In genomic region chr17:34075271-34075670, GRCm38 (mm10) we compare ENCODE assay signal across 9 mouse cellular contexts. TPM values are rescaled to one million over a fixed set of nuclear protein-coding genes. Genes with fewer than 3 reads are reported as not detected.
DNase-seq lines count a peak whose midpoint lies in the region; ATAC-seq and TF ChIP-seq lines count a peak whose summit lies in the region.
"Had no signal": no experiment of that assay in that cellular context is flagged by ENCODE, and none has a peak within 500 bp of the region (broad histone marks: within the 10 kb centered on the region; RNA-seq: fewer than 3 reads in every experiment).

No protein-coding gene starts in this region.

- TF ChIP-seq POLR2A in CH12.LX (IDR thresholded peaks at IDR 0.05; ENCODE audit: low read depth, low read length), result no peak
- no peak for TF ChIP-seq POLR2A in brain, embryonic 14.5 days (IDR thresholded peaks at IDR 0.05; ENCODE audit: borderline replicate concordance, extremely low read depth, insufficient read depth, insufficient read length, poor library complexity, severe bottlenecking)
- TF ChIP-seq POLR2A in thymus, adult 2 months (IDR thresholded peaks at IDR 0.05; ENCODE audit: control insufficient read depth, extremely low read depth, insufficient read depth, low read length, poor library complexity), result no peak

- no peak overlapping the region for H3K9ac ChIP-seq in heart, embryonic 12.5 days
- no peak overlapping the region for H3K9ac ChIP-seq in CH12.LX (ENCODE audit: insufficient read depth, low read depth)
- H3K9ac ChIP-seq in midbrain, postnatal 0 days (replicated peaks; ENCODE audit: low read length, poor library complexity, severe bottlenecking), result no peak overlapping the region
- H3K9ac ChIP-seq: limb, embryonic 15.5 days had no signal

- peak; percentile 59 to 79; a peak in 3 of 4 replicates for TF ChIP-seq CTCF in CH12.LX (conservative IDR thresholded peaks at IDR 0.05 in 1 of 2, IDR thresholded peaks at IDR 0.05 in 1 of 2; ENCODE audit: low read depth in 2 of 2, low read length in 2 of 2)
- TF ChIP-seq CTCF in brain, embryonic 14.5 days (IDR thresholded peaks at IDR 0.05; ENCODE audit: borderline replicate concordance, extremely low read depth, insufficient read depth, insufficient read length), result peak; percentile 55; the same call in 1 of the 2 replicates
- peak; percentile 76 for TF ChIP-seq CTCF in midbrain, postnatal 0 days (IDR thresholded peaks at IDR 0.05)
- no peak for TF ChIP-seq CTCF in thymus, adult 2 months (IDR thresholded peaks at IDR 0.05; ENCODE audit: borderline replicate concordance, control insufficient read depth, extremely low read depth, insufficient read depth, low read length, poor library complexity)

- no peak for TF ChIP-seq EP300 in CH12.LX (IDR thresholded peaks at IDR 0.05; ENCODE audit: low read length)

- ATAC-seq in heart, embryonic 12.5 days (ENCODE audit: insufficient number of reproducible peaks, low FRiP score), result no peak
- ATAC-seq in midbrain, postnatal 0 days (ENCODE audit: low FRiP score), result no peak

- no peaks in the 10 kb centered on the region for H3K9me3 ChIP-seq in heart, embryonic 12.5 days (replicated peaks)
- H3K9me3 ChIP-seq in CH12.LX (replicated peaks; ENCODE audit: low read length), result no peaks in the 10 kb centered on the region
- H3K9me3 ChIP-seq in midbrain, postnatal 0 days (ENCODE audit: low read length), result no peaks in the 10 kb centered on the region
- H3K9me3 ChIP-seq: limb, embryonic 15.5 days had no signal

- H3K4me1 ChIP-seq in heart, embryonic 12.5 days (replicated peaks), result peaks cover 7% of the 10 kb centered on the region; the same call in 1 of the 2 replicates
- H3K4me1 ChIP-seq in CH12.LX (ENCODE audit: control insufficient read depth in 1 of 2, insufficient read depth in 2 of 2), result peaks cover 3 to 28% of the 10 kb centered on the region in 2 experiments; a peak in 3 of 4 replicates
- H3K4me1 ChIP-seq in midbrain, postnatal 0 days (ENCODE audit: insufficient read depth, low read length), result no peaks in the 10 kb centered on the region; the same call in 1 of the 2 replicates
- peaks cover 7% of the 10 kb centered on the region for H3K4me1 ChIP-seq in thymus, adult 2 months (replicated peaks; ENCODE audit: control insufficient read depth, insufficient read depth, low read length)

- no peak overlapping the region for H3K4me3 ChIP-seq in heart, embryonic 12.5 days
- no peak overlapping the region for H3K4me3 ChIP-seq in CH12.LX (replicated peaks in 1 of 3; ENCODE audit: low read depth in 2 of 3, low read length in 2 of 3, poor library complexity in 1 of 3)
- H3K4me3 ChIP-seq in midbrain, postnatal 0 days (ENCODE audit: low read depth, low read length), result no peak overlapping the region
- H3K4me3 ChIP-seq in thymus, adult 2 months (ENCODE audit: control insufficient read depth, insufficient read depth, low read length), result no peak overlapping the region
- H3K4me3 ChIP-seq: limb, embryonic 15.5 days had no signal

- H3K79me2 ChIP-seq in CH12.LX (replicated peaks; ENCODE audit: control insufficient read depth, extremely low read depth, insufficient read depth, poor library complexity, severe bottlenecking), result no peaks in the 10 kb centered on the region

- H3K36me3 ChIP-seq in heart, embryonic 12.5 days, result no peaks in the 10 kb centered on the region
- H3K36me3 ChIP-seq in CH12.LX (replicated peaks in 1 of 2; ENCODE audit: control insufficient read depth in 1 of 2, insufficient read depth in 1 of 2, low read length in 1 of 2), result peaks cover 0 to 4% of the 10 kb centered on the region in 2 experiments
- no peaks in the 10 kb centered on the region for H3K36me3 ChIP-seq in midbrain, postnatal 0 days (ENCODE audit: insufficient read depth, low read length)
- H3K36me3 ChIP-seq in thymus, adult 2 months (ENCODE audit: control insufficient read depth, insufficient read depth, low read length), result no peaks in the 10 kb centered on the region
- H3K36me3 ChIP-seq: limb, embryonic 15.5 days had no signal

- TF ChIP-seq RAD21 in CH12.LX (IDR thresholded peaks at IDR 0.05; ENCODE audit: low read depth, low read length), result peak; percentile 45

- 37% methylated on average over 7 of the region's 7 CpGs for WGBS in heart, embryonic 12.5 days
- 46% methylated on average over 7 of the region's 7 CpGs for WGBS in midbrain, postnatal 0 days
- 20% methylated on average over 7 of the region's 7 CpGs for WGBS in thymus, adult 2 months

- dilution Hi-C loops in CH12.LX (cut with MboI; ENCODE audit: extremely low pct_ligation_motif_present, extremely low pct_unique_long_range_greater_than_20kb, low sequenced_read_pairs), result no loop called here

- in situ Hi-C loops in CH12.LX (cut with MboI; ENCODE audit: low pct_ligation_motif_present, low pct_unique_long_range_greater_than_20kb, low sequenced_read_pairs), result no loop called here

- H3K27me3 ChIP-seq in heart, embryonic 12.5 days (replicated peaks), result peaks cover 36% of the 10 kb centered on the region
- H3K27me3 ChIP-seq in CH12.LX (replicated peaks), result peaks cover 4% of the 10 kb centered on the region
- no peaks in the 10 kb centered on the region for H3K27me3 ChIP-seq in midbrain, postnatal 0 days (ENCODE audit: insufficient read depth, low read length)
- H3K27me3 ChIP-seq in thymus, adult 2 months (ENCODE audit: control insufficient read depth, insufficient read depth, low read length), result no peaks in the 10 kb centered on the region

- no peak overlapping the region for H3K27ac ChIP-seq in heart, embryonic 12.5 days (ENCODE audit: poor library complexity, severe bottlenecking)
- no peak overlapping the region for H3K27ac ChIP-seq in CH12.LX (ENCODE audit: insufficient read depth, low read depth)
- no peak overlapping the region for H3K27ac ChIP-seq in midbrain, postnatal 0 days (ENCODE audit: low read depth, low read length)
- H3K27ac ChIP-seq in thymus, adult 2 months (ENCODE audit: control insufficient read depth, insufficient read depth, low read length), result no peak overlapping the region
- H3K27ac ChIP-seq: limb, embryonic 15.5 days had no signal

- H3K4me2 ChIP-seq in heart, embryonic 12.5 days, result no peak overlapping the region
- H3K4me2 ChIP-seq in CH12.LX (ENCODE audit: insufficient read depth, low read depth, poor library complexity, severe bottlenecking), result no peak overlapping the region
- no peak overlapping the region for H3K4me2 ChIP-seq in midbrain, postnatal 0 days (ENCODE audit: low read depth, low read length, poor library complexity, severe bottlenecking)
- H3K4me2 ChIP-seq: limb, embryonic 15.5 days had no signal

- DNase-seq in heart, adult 8-10 months (ENCODE audit: low spot score), result peak; percentile 72
- peak; percentile 78 for DNase-seq in CH12.LX (ENCODE audit: extremely low read depth)
- DNase-seq in brain, embryonic 14.5 days (ENCODE audit: low read depth), result peak; percentile 66
- DNase-seq in fibroblast of lung, adult 2 months (ENCODE audit: low read depth), result peak; percentile 24
- peak; percentile 80 to 81 for DNase-seq in layer of hippocampus, postnatal 10 days (ENCODE audit: low spot score in 2 of 2)
- DNase-seq in midbrain, postnatal 0 days (ENCODE audit: low spot score), result peak; percentile 70
- peak; percentile 80 for DNase-seq in thymus, adult 2 months

RNA-seq across cellular contexts. Expression of gene H2-Oa, which starts 16.9 kb away (rescaled TPM):
- total RNA-seq in heart, adult 8-10 months (2022), result under 1 TPM in 2 of 4 experiments, not detected in 2; 0.25 to 0.28 TPM
- 0.26 and 0.37 TPM in 2 replicates for polyA plus RNA-seq in heart, embryonic 12.5 days (2016; fragmentation: Nextera tagmentation; extraction: Ambion mirVana)
- 16.1 and 21.5 TPM in 2 replicates for total RNA-seq in CH12.LX (2012; rRNA removed)
- 32.8 and 42.7 TPM in 2 replicates for total RNA-seq in CH12.LX (2014; rRNA removed)
- polyA plus RNA-seq in CH12.LX (2012; ENCODE audit: insufficient read length, low read depth), result 30.5 and 40.4 TPM in 2 replicates
- 0.07 and 0.20 TPM in 2 replicates for polyA plus RNA-seq in brain, embryonic 14.5 days (2012; rRNA removed)
- under 1 TPM in 1 of 2 experiments, not detected in 1; 0.34 TPM for total RNA-seq in layer of hippocampus, postnatal 10 days (2021)
- not detected in 2 replicates for total RNA-seq in midbrain, postnatal 0 days (2014; rRNA removed)
- 0.23 TPM in 1 of 2 replicates, not detected in the other for polyA plus RNA-seq in midbrain, postnatal 0 days (2015; fragmentation: Nextera tagmentation; extraction: Ambion mirVana)
- polyA plus RNA-seq in thymus, adult 2 months (2012; rRNA removed), result 122 and 154 TPM in 2 replicates

RNA-seq across cellular contexts. Expression of gene Col11a2, which starts 36.0 kb away (rescaled TPM):
- total RNA-seq in heart, adult 8-10 months (2022), result 1 to 10 TPM in 3 of 4 experiments, under 1 TPM in 1; 0.87 to 1.3 (median 1.2) TPM
- polyA plus RNA-seq in heart, embryonic 12.5 days (2016; fragmentation: Nextera tagmentation; extraction: Ambion mirVana), result 0.48 and 0.83 TPM in 2 replicates
- total RNA-seq in CH12.LX (2012; rRNA removed), result 6.0 and 7.6 TPM in 2 replicates
- total RNA-seq in CH12.LX (2014; rRNA removed), result 3.0 and 4.5 TPM in 2 replicates
- polyA plus RNA-seq in CH12.LX (2012; ENCODE audit: insufficient read length, low read depth), result 5.8 and 7.2 TPM in 2 replicates
- polyA plus RNA-seq in brain, embryonic 14.5 days (2012; rRNA removed), result 11.5 and 11.8 TPM in 2 replicates
- total RNA-seq in layer of hippocampus, postnatal 10 days (2021), result 10 to 100 TPM; 14.5 to 22.0 TPM
- 17.9 and 24.3 TPM in 2 replicates for total RNA-seq in midbrain, postnatal 0 days (2014; rRNA removed)
- 4.1 and 4.6 TPM in 2 replicates for polyA plus RNA-seq in midbrain, postnatal 0 days (2015; fragmentation: Nextera tagmentation; extraction: Ambion mirVana)
- 8.5 and 11.8 TPM in 2 replicates for polyA plus RNA-seq in thymus, adult 2 months (2012; rRNA removed)

RNA-seq across cellular contexts. Expression of gene Rxrb, which starts 43.7 kb away (rescaled TPM):
- total RNA-seq in heart, adult 8-10 months (2022), result 10 to 100 TPM; 33.4 to 46.3 (median 42.3) TPM
- 34.7 and 36.9 TPM in 2 replicates for polyA plus RNA-seq in heart, embryonic 12.5 days (2016; fragmentation: Nextera tagmentation; extraction: Ambion mirVana)
- total RNA-seq in CH12.LX (2012; rRNA removed), result 42.7 and 47.7 TPM in 2 replicates
- total RNA-seq in CH12.LX (2014; rRNA removed), result 27.0 and 27.4 TPM in 2 replicates
- 36.9 and 41.4 TPM in 2 replicates for polyA plus RNA-seq in CH12.LX (2012; ENCODE audit: insufficient read length, low read depth)
- polyA plus RNA-seq in brain, embryonic 14.5 days (2012; rRNA removed), result 83.9 and 97.4 TPM in 2 replicates
- total RNA-seq in layer of hippocampus, postnatal 10 days (2021), result 10 to 100 TPM; 70.1 to 70.2 TPM
- total RNA-seq in midbrain, postnatal 0 days (2014; rRNA removed), result 53.6 and 61.2 TPM in 2 replicates
- polyA plus RNA-seq in midbrain, postnatal 0 days (2015; fragmentation: Nextera tagmentation; extraction: Ambion mirVana), result 52.7 and 53.7 TPM in 2 replicates
- polyA plus RNA-seq in thymus, adult 2 months (2012; rRNA removed), result 143 and 164 TPM in 2 replicates

RNA-seq across cellular contexts. Expression of gene Slc39a7, which starts 43.8 kb away (rescaled TPM):
- total RNA-seq in heart, adult 8-10 months (2022), result 10 to 100 TPM; 64.1 to 79.1 (median 73.2) TPM
- polyA plus RNA-seq in heart, embryonic 12.5 days (2016; fragmentation: Nextera tagmentation; extraction: Ambion mirVana), result 128 and 130 TPM in 2 replicates
- total RNA-seq in CH12.LX (2012; rRNA removed), result 116 and 160 TPM in 2 replicates
- total RNA-seq in CH12.LX (2014; rRNA removed), result 96.8 and 97.2 TPM in 2 replicates
- 105 and 108 TPM in 2 replicates for polyA plus RNA-seq in CH12.LX (2012; ENCODE audit: insufficient read length, low read depth)
- 133 and 138 TPM in 2 replicates for polyA plus RNA-seq in brain, embryonic 14.5 days (2012; rRNA removed)
- total RNA-seq in layer of hippocampus, postnatal 10 days (2021), result 100 to 1,000 TPM in 1 of 2 experiments, 10 to 100 TPM in 1; 82.8 to 108 TPM
- 170 and 229 TPM in 2 replicates for total RNA-seq in midbrain, postnatal 0 days (2014; rRNA removed)
- polyA plus RNA-seq in midbrain, postnatal 0 days (2015; fragmentation: Nextera tagmentation; extraction: Ambion mirVana), result 152 and 156 TPM in 2 replicates
- 187 and 195 TPM in 2 replicates for polyA plus RNA-seq in thymus, adult 2 months (2012; rRNA removed)

RNA-seq across cellular contexts. Expression of gene H2-DMa, which starts 44.1 kb away (rescaled TPM):
- 1 to 10 TPM; 2.2 to 3.9 (median 3.7) TPM for total RNA-seq in heart, adult 8-10 months (2022)
- polyA plus RNA-seq in heart, embryonic 12.5 days (2016; fragmentation: Nextera tagmentation; extraction: Ambion mirVana), result 3.9 and 7.8 TPM in 2 replicates
- 67.7 and 77.4 TPM in 2 replicates for total RNA-seq in CH12.LX (2012; rRNA removed)
- total RNA-seq in CH12.LX (2014; rRNA removed), result 114 and 119 TPM in 2 replicates
- polyA plus RNA-seq in CH12.LX (2012; ENCODE audit: insufficient read length, low read depth), result 82.5 and 112 TPM in 2 replicates
- 12.0 and 16.4 TPM in 2 replicates for polyA plus RNA-seq in brain, embryonic 14.5 days (2012; rRNA removed)
- total RNA-seq in layer of hippocampus, postnatal 10 days (2021), result 10 to 100 TPM; 34.4 to 38.6 TPM
- total RNA-seq in midbrain, postnatal 0 days (2014; rRNA removed), result 23.8 and 39.0 TPM in 2 replicates
- polyA plus RNA-seq in midbrain, postnatal 0 days (2015; fragmentation: Nextera tagmentation; extraction: Ambion mirVana), result 24.8 and 26.1 TPM in 2 replicates
- polyA plus RNA-seq in thymus, adult 2 months (2012; rRNA removed), result 141 and 177 TPM in 2 replicates

Comparison
In these comparisons a context has a peak if more than half of its experiments do, and no peak if none do; other contexts are left out.
1. DNase-seq: peak in every context shown above with its lines; median percentile 80 in layer of hippocampus, postnatal 10 days; 80 in thymus, adult 2 months; 78 in CH12.LX; 72 in heart, adult 8-10 months; 70 in midbrain, postnatal 0 days; 66 in brain, embryonic 14.5 days; 24 in fibroblast of lung, adult 2 months.
2. RNA of gene H2-Oa, which starts 16.9 kb away (polyA plus RNA-seq): 122 to 154 TPM in thymus, adult 2 months and 30.5 to 40.4 TPM in CH12.LX; 0.26 to 0.37 TPM in heart, embryonic 12.5 days, 0.23 TPM in midbrain, postnatal 0 days and 0.07 to 0.20 TPM in brain, embryonic 14.5 days; every median in the first group is over 10 times any median in the second.